Mouse (Mus musculus): ENCODE results near the gene Atf1. TPM values are rescaled to one million over a fixed set of nuclear protein-coding genes. Genes with fewer than 3 reads are reported as not detected.

Atf1 gene
- polyA plus RNA-seq, 1 experiment from 2014 or later, result 10.3 TPM

- DNase-seq (ENCODE audit: low spot score) (no peak), ATAC-seq (no peak)
- 90% methylated on average over 4 of the region's 4 CpGs for WGBS
- Histone ChIP-seq H3K9ac (ENCODE audit: low read length) (no peak overlapping the region), H3K27ac (ENCODE audit: low read depth, low read length) (no peak overlapping the region), H3K4me2 (ENCODE audit: low read length) (no peak overlapping the region), H3K4me3 (ENCODE audit: low read depth, low read length) (no peak overlapping the region), H3K9me3 (replicated peaks; ENCODE audit: control insufficient read depth, low read length) (no peaks in the 10 kb centered on the region), H3K4me1 (ENCODE audit: control insufficient read depth, insufficient read depth, low read length) (no peaks in the 10 kb centered on the region), H3K27me3 (replicated peaks; ENCODE audit: control insufficient read depth, insufficient read depth, low read length) (no peaks in the 10 kb centered on the region), H3K36me3 (ENCODE audit: control insufficient read depth, insufficient read depth, low read length) (peaks cover 91% of the 10 kb centered on the region)
Observed at GRCm38 (mm10) chr15:100202431-100203015, 25.1 kb upstream of the Atf1 start.

DNA sequence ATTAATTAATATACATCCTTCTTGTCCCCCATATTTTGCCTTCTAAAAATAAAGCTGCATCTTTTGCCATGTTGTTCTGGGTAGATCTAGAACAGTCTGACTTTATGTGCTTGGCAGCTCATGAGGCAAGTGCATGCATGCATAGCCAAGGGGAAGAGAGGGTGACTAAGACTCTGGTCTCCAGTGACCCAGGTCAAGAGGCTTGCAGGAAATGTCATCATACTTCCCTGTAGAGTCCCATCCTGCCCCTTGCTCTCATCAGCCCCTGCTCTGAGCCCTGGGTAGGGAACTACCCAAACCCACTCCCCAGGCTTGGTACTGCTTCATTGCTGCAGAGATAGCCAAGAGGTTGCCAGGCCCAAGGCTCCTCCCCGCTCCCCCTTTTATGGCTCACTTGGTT lies 23.0 kb upstream of the Atf1 start:
- H3K4me1 ChIP-seq (ENCODE audit: control insufficient read depth, insufficient read depth, low read length), result no peaks in the 10 kb centered on the region
- peaks cover 91% of the 10 kb centered on the region for H3K36me3 ChIP-seq (ENCODE audit: control insufficient read depth, insufficient read depth, low read length)
- ATAC-seq (no peak), DNase-seq (ENCODE audit: low spot score) (no peak)
- H3K4me2 ChIP-seq (ENCODE audit: low read length), result no peak overlapping the region
- WGBS, result 95% methylated on average over 1 of the region's 1 CpGs
- no peaks in the 10 kb centered on the region for H3K27me3 ChIP-seq (replicated peaks; ENCODE audit: control insufficient read depth, insufficient read depth, low read length)
- H3K4me3 ChIP-seq (ENCODE audit: low read depth, low read length), result no peak overlapping the region
- no peak overlapping the region for H3K9ac ChIP-seq (ENCODE audit: low read length)
- no peak overlapping the region for H3K27ac ChIP-seq (ENCODE audit: low read depth, low read length)
- H3K9me3 ChIP-seq (replicated peaks; ENCODE audit: control insufficient read depth, low read length), result no peaks in the 10 kb centered on the region

GRCm38 (mm10) chr15:100210013-100210412 lies 17.6 kb upstream of the Atf1 start:
- Histone ChIP-seq H3K4me3 (ENCODE audit: low read depth, low read length) (no peak overlapping the region), H3K27ac (ENCODE audit: low read depth, low read length) (no peak overlapping the region), H3K9me3 (replicated peaks; ENCODE audit: control insufficient read depth, low read length) (no peaks in the 10 kb centered on the region), H3K4me1 (ENCODE audit: control insufficient read depth, insufficient read depth, low read length) (no peaks in the 10 kb centered on the region), H3K27me3 (replicated peaks; ENCODE audit: control insufficient read depth, insufficient read depth, low read length) (no peaks in the 10 kb centered on the region), H3K36me3 (ENCODE audit: control insufficient read depth, insufficient read depth, low read length) (peaks cover 93% of the 10 kb centered on the region), H3K4me2 (ENCODE audit: low read length) (no peak overlapping the region), H3K9ac (ENCODE audit: low read length) (no peak overlapping the region)
- WGBS, result 95% methylated on average over 3 of the region's 3 CpGs
- ATAC-seq (no peak), DNase-seq (ENCODE audit: low spot score) (no peak)

- Histone ChIP-seq H3K9ac (ENCODE audit: low read length) (no peak overlapping the region), H3K36me3 (ENCODE audit: control insufficient read depth, insufficient read depth, low read length) (peaks cover 84% of the 10 kb centered on the region), H3K4me2 (ENCODE audit: low read length) (no peak overlapping the region), H3K4me3 (ENCODE audit: low read depth, low read length) (no peak overlapping the region), H3K4me1 (ENCODE audit: control insufficient read depth, insufficient read depth, low read length) (no peaks in the 10 kb centered on the region), H3K9me3 (replicated peaks; ENCODE audit: control insufficient read depth, low read length) (no peaks in the 10 kb centered on the region), H3K27ac (ENCODE audit: low read depth, low read length) (no peak overlapping the region), H3K27me3 (replicated peaks; ENCODE audit: control insufficient read depth, insufficient read depth, low read length) (no peaks in the 10 kb centered on the region)
- DNase-seq (ENCODE audit: low spot score) (no peak), ATAC-seq (no peak)
- WGBS, result 90% methylated on average over 2 of the region's 2 CpGs
Observed at GRCm38 (mm10) chr15:100213339-100213738, 14.3 kb upstream of the Atf1 start.

DNA sequence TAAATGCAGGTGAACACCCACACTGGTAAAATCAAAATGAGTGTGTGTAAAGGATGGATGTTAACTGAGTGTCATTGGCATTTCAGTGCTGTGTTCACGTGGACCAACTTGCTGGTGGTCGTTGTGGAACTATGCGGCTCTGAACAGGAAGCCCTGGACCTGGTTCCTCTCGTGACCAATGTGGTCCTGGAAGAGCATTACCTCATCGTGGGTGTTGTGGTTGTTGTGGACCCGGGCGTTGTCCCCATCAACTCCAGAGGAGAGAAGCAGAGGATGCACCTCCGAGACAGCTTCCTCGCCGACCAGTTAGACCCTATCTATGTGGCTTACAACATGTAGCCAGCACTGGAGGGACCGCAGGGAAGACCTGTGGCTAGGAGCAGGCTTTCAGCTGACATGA lies 12.5 kb upstream of the Atf1 start:
- ATAC-seq (no peak), DNase-seq (ENCODE audit: low spot score) (no peak)
- H3K9me3 ChIP-seq (replicated peaks; ENCODE audit: control insufficient read depth, low read length), result no peaks in the 10 kb centered on the region
- no peak overlapping the region for H3K27ac ChIP-seq (ENCODE audit: low read depth, low read length)
- no peak overlapping the region for H3K4me3 ChIP-seq (ENCODE audit: low read depth, low read length)
- no peaks in the 10 kb centered on the region for H3K4me1 ChIP-seq (ENCODE audit: control insufficient read depth, insufficient read depth, low read length)
- H3K9ac ChIP-seq (ENCODE audit: low read length), result no peak overlapping the region
- 96% methylated on average over 11 of the region's 11 CpGs for WGBS
- H3K27me3 ChIP-seq (replicated peaks; ENCODE audit: control insufficient read depth, insufficient read depth, low read length), result no peaks in the 10 kb centered on the region
- peaks cover 72% of the 10 kb centered on the region for H3K36me3 ChIP-seq (ENCODE audit: control insufficient read depth, insufficient read depth, low read length)
- H3K4me2 ChIP-seq (ENCODE audit: low read length), result no peak overlapping the region

DNA sequence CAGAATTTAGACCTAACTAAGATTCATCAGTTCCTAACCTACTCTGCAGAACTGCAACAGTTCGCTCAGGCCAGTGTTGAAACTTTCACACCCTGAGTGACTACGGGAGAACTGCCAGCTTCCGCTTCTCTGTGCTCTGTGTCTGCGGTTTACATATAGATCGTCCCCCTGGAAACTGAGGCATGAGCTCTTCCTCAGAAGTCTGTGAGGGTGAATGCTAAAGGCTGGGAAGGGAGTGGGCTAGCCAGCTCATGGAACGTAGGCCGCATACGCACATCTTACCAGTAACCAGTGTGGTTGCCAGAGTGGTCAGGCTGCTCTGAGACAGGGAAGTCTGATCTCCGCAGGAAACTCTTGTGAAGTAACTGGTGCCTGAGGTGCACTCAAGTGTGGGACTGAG lies 11.4 kb upstream of the Atf1 start:
- Histone ChIP-seq H3K4me2 (ENCODE audit: low read length) (no peak overlapping the region), H3K27ac (ENCODE audit: low read depth, low read length) (no peak overlapping the region), H3K9ac (ENCODE audit: low read length) (no peak overlapping the region), H3K36me3 (ENCODE audit: control insufficient read depth, insufficient read depth, low read length) (peaks cover 61% of the 10 kb centered on the region), H3K9me3 (replicated peaks; ENCODE audit: control insufficient read depth, low read length) (no peaks in the 10 kb centered on the region), H3K4me3 (ENCODE audit: low read depth, low read length) (no peak overlapping the region), H3K27me3 (replicated peaks; ENCODE audit: control insufficient read depth, insufficient read depth, low read length) (no peaks in the 10 kb centered on the region), H3K4me1 (ENCODE audit: control insufficient read depth, insufficient read depth, low read length) (no peaks in the 10 kb centered on the region)
- 95% methylated on average over 9 of the region's 9 CpGs for WGBS
- DNase-seq (ENCODE audit: low spot score), result no peak
- no peak for ATAC-seq

DNA sequence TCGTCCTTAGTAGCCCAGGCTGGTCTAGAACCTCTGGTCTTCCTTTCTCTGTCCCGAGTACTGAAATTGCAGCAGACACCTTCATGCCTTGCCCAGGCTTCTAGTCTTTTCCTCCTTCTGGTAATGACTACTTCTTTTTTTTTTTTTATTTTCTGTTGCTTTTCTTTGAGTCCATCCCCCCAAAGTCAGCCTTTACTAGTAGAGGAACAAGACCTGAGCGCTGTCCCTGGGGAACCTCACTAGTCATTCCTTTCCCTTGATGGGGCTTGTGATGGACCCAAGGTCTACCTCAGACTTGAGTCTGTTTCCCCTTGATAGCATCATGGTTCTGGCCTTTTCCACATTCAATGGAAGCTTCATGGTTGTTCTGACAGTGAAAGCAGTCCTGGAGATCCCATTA lies 9.6 kb upstream of the Atf1 start:
- Histone ChIP-seq H3K36me3 (ENCODE audit: control insufficient read depth, insufficient read depth, low read length) (peaks cover 46% of the 10 kb centered on the region), H3K27ac (ENCODE audit: low read depth, low read length) (no peak overlapping the region), H3K9ac (ENCODE audit: low read length) (no peak overlapping the region), H3K27me3 (replicated peaks; ENCODE audit: control insufficient read depth, insufficient read depth, low read length) (no peaks in the 10 kb centered on the region), H3K4me2 (ENCODE audit: low read length) (no peak overlapping the region), H3K9me3 (replicated peaks; ENCODE audit: control insufficient read depth, low read length) (no peaks in the 10 kb centered on the region), H3K4me3 (ENCODE audit: low read depth, low read length) (no peak overlapping the region), H3K4me1 (ENCODE audit: control insufficient read depth, insufficient read depth, low read length) (no peaks in the 10 kb centered on the region)
- ATAC-seq (no peak), DNase-seq (ENCODE audit: low spot score) (no peak)
- WGBS, result 92% methylated on average over 3 of the region's 3 CpGs

DNA sequence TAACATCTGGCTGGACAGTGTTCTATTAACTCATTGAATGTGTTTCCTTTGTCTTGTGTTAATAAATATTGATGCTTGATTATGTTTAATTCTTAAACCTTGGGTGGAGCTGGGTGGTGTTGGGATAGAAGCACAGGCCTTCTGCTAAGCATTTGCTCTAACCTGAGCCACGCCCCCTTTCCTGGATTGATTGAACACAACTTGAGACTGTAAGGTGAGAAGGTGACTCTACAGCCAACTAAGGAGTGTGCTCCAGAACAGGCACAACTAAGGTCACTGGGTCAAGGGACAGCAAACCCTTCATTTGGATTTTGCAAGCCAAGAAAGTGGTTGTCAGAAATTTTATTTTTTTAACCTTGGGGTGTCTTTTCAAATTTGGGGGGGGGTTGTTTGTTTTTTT lies 8.2 kb upstream of the Atf1 start:
- H3K4me2 ChIP-seq (ENCODE audit: low read length), result no peak overlapping the region
- 86% methylated on average over 1 of the region's 1 CpGs for WGBS
- no peaks in the 10 kb centered on the region for H3K9me3 ChIP-seq (replicated peaks; ENCODE audit: control insufficient read depth, low read length)
- ATAC-seq (no peak), DNase-seq (ENCODE audit: low spot score) (no peak)
- no peak overlapping the region for H3K27ac ChIP-seq (ENCODE audit: low read depth, low read length)
- no peak overlapping the region for H3K4me3 ChIP-seq (ENCODE audit: low read depth, low read length)
- H3K36me3 ChIP-seq (ENCODE audit: control insufficient read depth, insufficient read depth, low read length), result peaks cover 33% of the 10 kb centered on the region
- no peaks in the 10 kb centered on the region for H3K4me1 ChIP-seq (ENCODE audit: control insufficient read depth, insufficient read depth, low read length)
- no peaks in the 10 kb centered on the region for H3K27me3 ChIP-seq (replicated peaks; ENCODE audit: control insufficient read depth, insufficient read depth, low read length)
- H3K9ac ChIP-seq (ENCODE audit: low read length), result no peak overlapping the region

GRCm38 (mm10) chr15:100220916-100221315 lies 6.7 kb upstream of the Atf1 start:
- H3K9ac ChIP-seq (ENCODE audit: low read length), result no peak overlapping the region
- H3K9me3 ChIP-seq (replicated peaks; ENCODE audit: control insufficient read depth, low read length), result no peaks in the 10 kb centered on the region
- no peaks in the 10 kb centered on the region for H3K4me1 ChIP-seq (ENCODE audit: control insufficient read depth, insufficient read depth, low read length)
- H3K27me3 ChIP-seq (replicated peaks; ENCODE audit: control insufficient read depth, insufficient read depth, low read length), result no peaks in the 10 kb centered on the region
- H3K27ac ChIP-seq (ENCODE audit: low read depth, low read length), result no peak overlapping the region
- H3K4me2 ChIP-seq (ENCODE audit: low read length), result no peak overlapping the region
- ATAC-seq (no peak), DNase-seq (ENCODE audit: low spot score) (no peak)
- H3K4me3 ChIP-seq (ENCODE audit: low read depth, low read length), result no peak overlapping the region
- H3K36me3 ChIP-seq (ENCODE audit: control insufficient read depth, insufficient read depth, low read length), result peaks cover 21% of the 10 kb centered on the region
- 79% methylated on average over 7 of the region's 7 CpGs for WGBS
